Mouse (Mus musculus) adrenal gland, postnatal 36 days (tissue): Measurements from ENCODE around the gene Cdkn2d. TPM values are rescaled to one million over a fixed set of nuclear protein-coding genes. Genes with fewer than 3 reads are reported as not detected.
"Not testable (repeated sequence)": the region's sequence is repeated elsewhere in the genome, so short reads cannot be mapped to it uniquely, and the experiment has no call there.

Experiments
- DNase-seq, 2 experiments: peaks; one replicate each; pipeline ENCODE4 v3.0.0; 2021; ENCODE audit warnings: mixed read lengths in 1 of 2
- long read RNA-seq, 2 experiments: library from polyadenylated mRNA; stranded (forward); transcript quantifications; one replicate each; pipeline ENCODE4 v2.0.0; 2021; ENCODE audit warnings: borderline sequencing depth in 2 of 2
- total RNA-seq, 2 experiments: library from RNA; stranded (reverse); gene quantifications; 2 replicates each; pipeline ENCODE4 v1.2.3; 2021

Cdkn2d gene
- 10 to 100 TPM; 14.2 to 16.0 TPM for total RNA-seq
- long read RNA-seq, experiment 1, transcript Cdkn2d-203 (2 exons, 1,423 nt) = major isoform, 21 of 25 reads
- long read RNA-seq, experiment 1, partial matches to known transcripts = 0 of 25 reads
- long read RNA-seq, experiment 1, other reads (novel, unspliced or antisense) = 4 of 25 reads
- long read RNA-seq, experiment 2, transcript Cdkn2d-203 (2 exons, 1,423 nt) = major isoform, 15 of 17 reads
- long read RNA-seq, experiment 2, partial matches to known transcripts = 0 of 17 reads
- long read RNA-seq, experiment 2, other reads (novel, unspliced or antisense) = 2 of 17 reads

GRCm38 (mm10) chr9:21291022-21291787 is at the start of gene Cdkn2d:
TSS of gene Cdkn2d (minus strand) at chr9:21291407.
- DNase-seq = peak; percentile 100

GRCm38 (mm10) chr9:21340411-21340810 is 49.2 kb upstream of the Cdkn2d start:
- DNase-seq = peak in 1 of 2 experiments; percentile 25

GRCm38 (mm10) chr9:21337652-21338051 is 46.4 kb upstream of the Cdkn2d start:
- DNase-seq = no peak

GRCm38 (mm10) chr9:21336491-21336890 is 45.3 kb upstream of the Cdkn2d start:
- DNase-seq = no peak

GRCm38 (mm10) chr9:21335391-21335790 is 44.2 kb upstream of the Cdkn2d start:
- DNase-seq = no peak

GRCm38 (mm10) chr9:21334747-21335146 is 43.5 kb upstream of the Cdkn2d start:
- DNase-seq = no peak

GRCm38 (mm10) chr9:21333523-21333922 is 42.3 kb upstream of the Cdkn2d start:
- no peak for DNase-seq

GRCm38 (mm10) chr9:21332161-21333061 is 41.2 kb upstream of the Cdkn2d start:
- no peak for DNase-seq

GRCm38 (mm10) chr9:21331365-21332140 is 40.3 kb upstream of the Cdkn2d start:
- no peak for DNase-seq

- peak; percentile 34 to 56 for DNase-seq
Observed at GRCm38 (mm10) chr9:21329699-21330289, 38.6 kb upstream of the Cdkn2d start.

GRCm38 (mm10) chr9:21329041-21329440 is 37.8 kb upstream of the Cdkn2d start:
- peak; percentile 23 to 57 for DNase-seq

- no peak for DNase-seq
Observed at GRCm38 (mm10) chr9:21328041-21328440, 36.8 kb upstream of the Cdkn2d start.

GRCm38 (mm10) chr9:21327569-21327968 is 36.4 kb upstream of the Cdkn2d start:
- no peak for DNase-seq

- DNase-seq = peak; percentile 19 to 37
Observed at GRCm38 (mm10) chr9:21324269-21324668, 33.1 kb upstream of the Cdkn2d start.

GRCm38 (mm10) chr9:21322917-21323297 is 31.7 kb upstream of the Cdkn2d start:
- not testable (repeated sequence) for DNase-seq

- DNase-seq = no peak
Observed at GRCm38 (mm10) chr9:21322211-21322916, 31.2 kb upstream of the Cdkn2d start.

GRCm38 (mm10) chr9:21321513-21321835 is 30.3 kb upstream of the Cdkn2d start:
- DNase-seq = peak; percentile 29 to 62

GRCm38 (mm10) chr9:21320619-21321512 is 29.7 kb upstream of the Cdkn2d start, which contains the start of gene Slc44a2:
TSS of gene Slc44a2 (plus strand) at chr9:21320698.
- peak; percentile 91 to 94 for DNase-seq

- no peak for DNase-seq
Observed at GRCm38 (mm10) chr9:21320280-21320618, 29.0 kb upstream of the Cdkn2d start.

GRCm38 (mm10) chr9:21319503-21319902 is 28.3 kb upstream of the Cdkn2d start:
- DNase-seq = no peak
